Mouse (Mus musculus) bone marrow macrophage, adult 2 months (primary cell): Measurements from ENCODE around the gene Mark2. TPM values are rescaled to one million over a fixed set of nuclear protein-coding genes. Genes with fewer than 3 reads are reported as not detected.

ENCODE experiments used
- H3K27ac ChIP-seq: 2 replicates; pipeline ENCODE4 v1.5.1; 2012; ENCODE audit warnings: low read depth, low read length; ENCODE audit not compliant: insufficient read depth
- H3K4me1 ChIP-seq: 2 replicates; pipeline ENCODE4 v1.6.1; 2012; ENCODE audit warnings: low read length; ENCODE audit not compliant: control insufficient read depth, insufficient read depth
- H3K4me3 ChIP-seq: 2 replicates; pipeline ENCODE4 v1.5.1; 2012; ENCODE audit warnings: mild to moderate bottlenecking, low read length, moderate library complexity; ENCODE audit not compliant: insufficient read depth
- CTCF ChIP-seq: IDR thresholded peaks from 2 replicates; pipeline ENCODE4 v1.5.1; 2012; ENCODE audit warnings: low read depth, mild to moderate bottlenecking, low read length, moderate library complexity
- POLR2A ChIP-seq: IDR thresholded peaks from 2 replicates; pipeline ENCODE4 v1.6.1; 2012; ENCODE audit warnings: mild to moderate bottlenecking, low read depth, low read length, borderline replicate concordance
- polyA plus RNA-seq: library from polyadenylated mRNA; stranded (reverse); fragments of >200 nt; gene quantifications from 2 replicates; pipeline ENCODE4 v1.2.4, GENCODE M21; 2012; ENCODE audit not compliant: missing spikeins, insufficient read depth, insufficient read length

The Mark2 gene
- polyA plus RNA-seq, 1 experiment, result 57.8 TPM

DNA sequence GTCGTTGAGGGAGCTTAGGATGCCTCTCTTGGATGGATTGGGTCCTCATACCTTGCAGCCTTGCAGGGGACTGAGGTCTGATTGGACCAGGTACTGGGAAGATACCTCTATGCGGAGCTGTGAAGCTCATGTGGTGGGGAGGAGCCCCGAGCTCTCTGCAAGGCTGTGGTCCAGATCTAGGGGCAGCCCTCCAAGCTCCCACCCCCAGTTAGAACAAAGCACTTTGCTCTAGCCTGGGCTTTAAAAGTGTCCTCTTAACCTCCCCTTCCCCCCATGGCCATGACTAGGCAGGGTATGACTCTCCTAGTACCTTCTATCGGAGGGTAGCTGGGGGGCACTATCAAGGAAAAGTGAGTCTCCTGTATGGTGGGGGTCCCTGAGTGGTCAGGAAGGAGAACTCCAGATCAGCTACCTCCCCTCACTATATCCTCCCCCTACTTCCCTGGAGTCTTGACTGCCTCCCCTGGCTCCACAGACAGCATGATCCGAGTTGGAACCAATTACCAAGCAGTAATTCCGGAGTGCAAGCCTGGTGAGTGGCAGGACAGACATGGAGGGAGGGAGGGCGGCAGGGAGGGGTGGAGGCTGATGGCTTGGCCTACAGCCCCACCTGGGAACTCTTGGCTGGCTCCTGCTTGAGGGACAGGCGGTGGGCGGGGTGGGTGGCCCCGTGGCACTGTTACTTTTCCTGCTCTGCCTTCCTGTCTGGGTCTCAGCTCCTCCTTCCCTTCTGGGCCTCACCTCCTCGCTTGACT is 72.2 kb downstream of the Mark2 start:
- peak overlapping the region; percentile 77 for H3K4me3 ChIP-seq
- peaks cover 7% of the 10 kb centered on the region for H3K4me1 ChIP-seq
- H3K27ac ChIP-seq, result no peak overlapping the region
- TF ChIP-seq CTCF (no peak), POLR2A (no peak)

- no peak for TF ChIP-seq POLR2A
- peak; percentile 58 for TF ChIP-seq CTCF
- H3K4me3 ChIP-seq, result peak overlapping the region; percentile 77
- H3K27ac ChIP-seq, result no peak overlapping the region
- H3K4me1 ChIP-seq, result peaks cover 7% of the 10 kb centered on the region
Observed at GRCm38 (mm10) chr19:7268722-7269090, 73.0 kb downstream of the Mark2 start.

DNA sequence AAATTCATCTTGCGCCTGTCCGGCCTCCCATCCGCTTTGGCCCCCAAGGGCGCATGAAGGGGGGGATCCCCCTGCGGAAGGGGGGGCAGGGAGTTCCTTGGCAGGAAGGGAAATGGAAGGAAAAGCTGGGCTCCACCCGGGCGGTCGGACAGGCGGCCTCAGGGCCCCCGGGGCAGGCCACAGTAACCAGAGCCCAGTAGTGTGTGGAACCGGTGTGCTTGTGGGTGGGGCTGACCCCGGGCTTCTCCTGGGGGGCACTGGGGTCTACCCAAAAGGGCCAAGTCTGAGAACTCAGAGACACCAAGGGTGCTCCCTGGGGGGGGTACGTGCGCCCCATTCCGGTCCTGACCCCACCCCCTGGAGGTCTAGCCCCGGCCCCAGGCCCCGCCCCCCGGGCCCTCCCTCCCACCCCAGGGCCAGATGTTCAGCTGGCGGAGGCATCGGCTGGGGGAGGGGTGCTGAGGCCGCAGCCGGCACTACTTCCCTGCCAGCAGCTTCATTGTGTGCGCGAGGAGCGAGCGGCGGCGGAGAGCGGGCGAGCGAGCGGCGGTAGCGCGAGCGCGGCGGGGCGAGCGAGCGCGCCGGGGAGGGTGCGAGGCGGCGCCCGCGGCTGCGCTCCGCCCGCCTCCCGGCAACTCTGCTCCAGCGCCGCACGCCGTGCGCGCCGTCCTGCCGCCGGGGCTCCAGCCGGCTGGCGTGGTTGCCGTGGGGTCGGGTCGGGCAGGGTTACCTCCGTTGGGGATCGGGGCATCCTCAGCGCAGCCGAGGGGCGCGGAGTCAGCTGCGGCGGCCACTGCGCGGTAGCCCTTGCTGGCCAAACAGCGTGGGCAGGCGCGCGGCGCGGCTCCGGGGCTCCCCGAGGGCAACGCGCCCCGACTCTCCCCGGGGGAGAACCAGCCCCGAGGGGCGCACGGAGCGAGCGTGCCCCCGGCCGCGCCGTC is 73.6 kb downstream of the Mark2 start:
- TF ChIP-seq CTCF, result no peak
- no peak for TF ChIP-seq POLR2A
- H3K27ac ChIP-seq, result no peak overlapping the region
- peaks cover 7% of the 10 kb centered on the region for H3K4me1 ChIP-seq
- H3K4me3 ChIP-seq, result peak overlapping the region; percentile 77

DNA sequence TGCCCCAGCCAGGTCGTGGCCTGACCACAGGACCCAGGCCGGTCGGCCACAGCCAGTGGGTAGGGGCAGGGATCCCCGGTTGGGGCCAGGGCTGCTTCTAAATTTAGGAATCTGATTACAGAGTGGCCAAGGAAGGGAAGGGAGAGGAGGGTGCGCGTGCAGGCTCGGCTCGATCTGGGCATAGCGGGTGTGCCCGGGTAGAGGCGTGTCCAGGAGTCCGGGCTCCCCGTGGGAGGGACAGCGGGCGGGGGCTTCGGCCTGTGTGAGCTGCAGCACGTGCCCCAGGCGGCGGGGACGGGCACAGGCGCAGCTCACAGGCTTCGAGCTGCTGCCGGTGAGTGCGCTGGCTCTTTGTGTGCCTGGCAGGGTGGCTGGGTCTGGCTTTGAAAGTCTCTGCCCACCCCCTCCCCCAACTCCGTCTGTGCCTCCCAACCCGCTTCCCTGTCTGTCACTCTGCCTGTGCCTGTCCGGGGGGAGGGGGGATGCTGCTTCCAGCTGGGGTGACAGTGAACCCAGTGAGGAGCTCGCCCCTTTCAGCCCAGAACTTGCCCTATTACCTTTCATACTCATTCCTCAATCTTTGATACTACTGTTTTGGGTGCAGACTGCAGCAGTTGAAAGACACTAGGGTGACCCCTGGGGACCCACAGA is 74.4 kb downstream of the Mark2 start, which contains the start of gene Rcor2:
Rcor2 (plus strand) TSS at position 235 of the 651 bp plus-strand sequence.
- peaks cover 7% of the 10 kb centered on the region for H3K4me1 ChIP-seq
- TF ChIP-seq CTCF (no peak), POLR2A (no peak)
- no peak within 1 kb of the TSS for H3K27ac ChIP-seq
- peak within 1 kb of the TSS; percentile 77 for H3K4me3 ChIP-seq

GRCm38 (mm10) chr19:7266421-7266831 is 75.2 kb downstream of the Mark2 start:
- H3K27ac ChIP-seq, result no peak overlapping the region
- no peak for TF ChIP-seq CTCF
- no peak for TF ChIP-seq POLR2A
- peaks cover 7% of the 10 kb centered on the region for H3K4me1 ChIP-seq
- no peak overlapping the region for H3K4me3 ChIP-seq

- Histone ChIP-seq H3K27ac (no peak overlapping the region), H3K4me1 (peaks cover 7% of the 10 kb centered on the region), H3K4me3 (no peak overlapping the region)
- no peak for TF ChIP-seq POLR2A
- no peak for TF ChIP-seq CTCF
Observed at GRCm38 (mm10) chr19:7265478-7266191, 76.0 kb downstream of the Mark2 start.

GRCm38 (mm10) chr19:7264766-7265331 is 76.8 kb downstream of the Mark2 start:
- TF ChIP-seq POLR2A (no peak), CTCF (no peak)
- Histone ChIP-seq H3K4me1 (peaks cover 7% of the 10 kb centered on the region), H3K27ac (no peak overlapping the region), H3K4me3 (no peak overlapping the region)

- peak; percentile 88 for TF ChIP-seq CTCF
- TF ChIP-seq POLR2A, result no peak
- H3K4me1 ChIP-seq, result peaks cover 5% of the 10 kb centered on the region
- H3K4me3 ChIP-seq, result no peak overlapping the region
- no peak overlapping the region for H3K27ac ChIP-seq
Observed at GRCm38 (mm10) chr19:7264088-7264765, 77.4 kb downstream of the Mark2 start.
